Mouse (Mus musculus) spleen, adult 2 months (tissue): Measurements from ENCODE around the gene Gm29735. TPM values are rescaled to one million over a fixed set of nuclear protein-coding genes. Genes with fewer than 3 reads are reported as not detected.
"Not testable (repeated sequence)": the region's sequence is repeated elsewhere in the genome, so short reads cannot be mapped to it uniquely, and the experiment has no call there.

Experiments
- DNase-seq, 2 experiments: peaks; one replicate each; pipeline versions ENCODE4 v3.0.0 to v3.0.0-alpha.2; 2012 to 2021; ENCODE audit warnings: low spot score in 2 of 2, low read depth in 1 of 2
- H3K27ac ChIP-seq: fragments of 200-500 bp; 2 replicates; pipeline ENCODE4 v1.5.1; 2012; ENCODE audit warnings: low read length, inconsistent platforms; ENCODE audit not compliant: insufficient read depth
- H3K27me3 ChIP-seq: fragments of 200-500 bp; 2 replicates; pipeline ENCODE4 v1.6.1; 2012; ENCODE audit warnings: mild to moderate bottlenecking, moderate library complexity, low read length, inconsistent platforms; ENCODE audit not compliant: control insufficient read depth, insufficient read depth
- H3K36me3 ChIP-seq: fragments of 200-500 bp; 2 replicates; pipeline ENCODE4 v1.6.1; 2012; ENCODE audit warnings: mild to moderate bottlenecking, low read length, inconsistent platforms; ENCODE audit not compliant: control insufficient read depth, insufficient read depth
- H3K4me1 ChIP-seq: fragments of 200-500 bp; 2 replicates; pipeline ENCODE4 v1.6.1; 2011; ENCODE audit warnings: inconsistent platforms; ENCODE audit not compliant: control insufficient read depth, insufficient read depth, insufficient read length
- H3K4me3 ChIP-seq: fragments of 200-500 bp; 2 replicates; pipeline ENCODE4 v1.5.1; 2011; ENCODE audit warnings: mild to moderate bottlenecking, inconsistent platforms; ENCODE audit not compliant: insufficient read depth, insufficient read length; ENCODE audit errors: extremely low read depth
- CTCF ChIP-seq: fragments of 200-500 bp; IDR thresholded peaks from 2 replicates; pipeline ENCODE4 v1.5.1; 2011; ENCODE audit warnings: mild to moderate bottlenecking, inconsistent platforms; ENCODE audit not compliant: insufficient read depth, insufficient read length, insufficient replicate concordance; ENCODE audit errors: extremely low read depth
- POLR2A ChIP-seq: fragments of 200-500 bp; IDR thresholded peaks from 2 replicates; pipeline ENCODE4 v1.6.1; 2011; ENCODE audit warnings: low read depth, low read length, inconsistent platforms
- WGBS: fragments of 180-500 bp; shearing (Covaris S2); methylation state at CpG from one replicate; pipeline ENCODE4 v1.1.7; 2018; 5-methylcytosine and 5-hydroxymethylcytosine counted together
- polyA plus RNA-seq: library from polyadenylated mRNA; depleted of rRNA; stranded (reverse); fragments of >200 nt; gene quantifications from 2 replicates; pipeline ENCODE4 v1.2.3, GENCODE M21; 2012; rRNA removed

Gm29735 gene
- not detected in 2 replicates for polyA plus RNA-seq

GRCm38 (mm10) chr7:142157013-142157412 is at the start of gene Gm29735:
Gm29735 (minus strand) TSS chr7:142157113.
- WGBS: 12% methylated on average over 2 of the region's 2 CpGs
- H3K4me3 ChIP-seq, H3K4me1 ChIP-seq, H3K27ac ChIP-seq, H3K36me3 ChIP-seq, H3K27me3 ChIP-seq, DNase-seq: not testable (repeated sequence)

- Histone ChIP-seq H3K27ac (no peak overlapping the region), H3K4me1 (no peaks in the 10 kb centered on the region), H3K36me3 (no peaks in the 10 kb centered on the region), H3K4me3 (no peak overlapping the region), H3K27me3 (no peaks in the 10 kb centered on the region)
- no peak for TF ChIP-seq CTCF
- TF ChIP-seq POLR2A: no peak
- no peak for DNase-seq
These were observed 48.6 kb upstream of the Gm29735 start for GRCm38 (mm10) chr7:142205488-142205887.

GRCm38 (mm10) chr7:142201064-142201463 is 44.2 kb upstream of the Gm29735 start, which contains the start of gene Krtap5-3:
Krtap5-3 (plus strand) TSS chr7:142201364.
- Histone ChIP-seq H3K27ac (no peak within 1 kb of the TSS), H3K27me3 (no peaks in the 10 kb centered on the region), H3K4me3 (no peak within 1 kb of the TSS), H3K36me3 (no peaks in the 10 kb centered on the region), H3K4me1 (no peaks in the 10 kb centered on the region)
- DNase-seq: no peak
- no peak for TF ChIP-seq CTCF
- TF ChIP-seq POLR2A: no peak
- WGBS: 59% methylated on average over 1 of the region's 1 CpGs

GRCm38 (mm10) chr7:142198748-142199147 is 41.8 kb upstream of the Gm29735 start:
- no peak overlapping the region for H3K27ac ChIP-seq
- TF ChIP-seq POLR2A (no peak), CTCF (no peak)

GRCm38 (mm10) chr7:142190289-142190688 is 33.4 kb upstream of the Gm29735 start, which contains the start of gene Gm10153:
Gm10153 (minus strand) TSS chr7:142190389.
- 39% methylated on average over 2 of the region's 2 CpGs for WGBS
- no peaks in the 10 kb centered on the region for H3K27me3 ChIP-seq
- no peaks in the 10 kb centered on the region for H3K36me3 ChIP-seq
- H3K4me3 ChIP-seq: no peak within 1 kb of the TSS
- TF ChIP-seq CTCF (no peak), POLR2A (no peak)
- DNase-seq: no peak
- no peaks in the 10 kb centered on the region for H3K4me1 ChIP-seq
- H3K27ac ChIP-seq: no peak within 1 kb of the TSS

More at GRCm38 (mm10) chr7:142198748-142199147, 41.8 kb upstream of the Gm29735 start:
- H3K36me3 ChIP-seq: no peaks in the 10 kb centered on the region
- WGBS: 62% methylated on average over 2 of the region's 2 CpGs
- H3K4me3 ChIP-seq: no peak overlapping the region
- H3K4me1 ChIP-seq: no peaks in the 10 kb centered on the region
- DNase-seq: no peak
- no peaks in the 10 kb centered on the region for H3K27me3 ChIP-seq

- Histone ChIP-seq H3K4me1 (no peaks in the 10 kb centered on the region), H3K4me3 (no peak overlapping the region), H3K27ac (no peak overlapping the region), H3K27me3 (no peaks in the 10 kb centered on the region), H3K36me3 (no peaks in the 10 kb centered on the region)
- 86% methylated on average over 2 of the region's 2 CpGs for WGBS
- DNase-seq: no peak
- TF ChIP-seq CTCF (no peak), POLR2A (no peak)
These were observed 31.2 kb upstream of the Gm29735 start for GRCm38 (mm10) chr7:142188156-142188555.

GRCm38 (mm10) chr7:142181021-142181420 is 24.1 kb upstream of the Gm29735 start:
- Histone ChIP-seq H3K4me3 (no peak overlapping the region), H3K36me3 (no peaks in the 10 kb centered on the region), H3K27ac (no peak overlapping the region), H3K4me1 (no peaks in the 10 kb centered on the region), H3K27me3 (no peaks in the 10 kb centered on the region)
- DNase-seq: no peak
- no peak for TF ChIP-seq POLR2A
- TF ChIP-seq CTCF: no peak
- 38% methylated on average over 1 of the region's 1 CpGs for WGBS

GRCm38 (mm10) chr7:142178685-142179084 is 21.8 kb upstream of the Gm29735 start:
- H3K27me3 ChIP-seq: no peaks in the 10 kb centered on the region
- no peak overlapping the region for H3K4me3 ChIP-seq
- H3K4me1 ChIP-seq: no peaks in the 10 kb centered on the region
- H3K36me3 ChIP-seq: no peaks in the 10 kb centered on the region
- DNase-seq: no peak
- H3K27ac ChIP-seq: no peak overlapping the region
- 93% methylated on average over 1 of the region's 1 CpGs for WGBS
- TF ChIP-seq POLR2A (no peak), CTCF (no peak)

GRCm38 (mm10) chr7:142175905-142176304 is 19.0 kb upstream of the Gm29735 start, which contains the start of gene Krtap5-2:
Krtap5-2 (minus strand) TSS chr7:142176005.
- DNase-seq, H3K4me3 ChIP-seq, H3K27me3 ChIP-seq: not testable (repeated sequence)

More at GRCm38 (mm10) chr7:142175905-142176304, 19.0 kb upstream of the Gm29735 start, which contains the start of gene Krtap5-2:
- not testable (repeated sequence) for H3K36me3 ChIP-seq, H3K4me1 ChIP-seq, H3K27ac ChIP-seq
